Mouse (Mus musculus) urinary bladder, postnatal 10 days (tissue): ENCODE measurements around the gene Gpld1.

Experiments used
- DNase-seq: peaks from one replicate; pipeline ENCODE4 v3.0.0; 2022; ENCODE audit warnings: low spot score

The Gpld1 gene

GRCm38 (mm10) chr13:24942512-24943282 is at the start of gene Gpld1:
Gpld1 (plus strand) TSS chr13:24943152.
- DNase-seq, result no peak

- DNase-seq, result no peak
These were observed 49.1 kb upstream of the Gpld1 start for GRCm38 (mm10) chr13:24893880-24894279.

GRCm38 (mm10) chr13:24901916-24902315 is 41.0 kb upstream of the Gpld1 start:
- DNase-seq, result no peak

GRCm38 (mm10) chr13:24903412-24903811 is 39.5 kb upstream of the Gpld1 start:
- DNase-seq, result no peak

GRCm38 (mm10) chr13:24905422-24905821 is 37.5 kb upstream of the Gpld1 start:
- no peak for DNase-seq

- DNase-seq, result no peak
These were observed 36.0 kb upstream of the Gpld1 start for GRCm38 (mm10) chr13:24906831-24907570.

GRCm38 (mm10) chr13:24909112-24909511 is 33.8 kb upstream of the Gpld1 start:
- no peak for DNase-seq

- no peak for DNase-seq
These were observed 29.4 kb upstream of the Gpld1 start for GRCm38 (mm10) chr13:24913576-24913975.

GRCm38 (mm10) chr13:24914915-24915314 is 28.0 kb upstream of the Gpld1 start:
- DNase-seq, result no peak

GRCm38 (mm10) chr13:24915831-24916230 is 27.1 kb upstream of the Gpld1 start:
- no peak for DNase-seq

- DNase-seq, result no peak
These were observed 22.5 kb upstream of the Gpld1 start for GRCm38 (mm10) chr13:24920333-24920977.

- no peak for DNase-seq
These were observed 21.7 kb upstream of the Gpld1 start for GRCm38 (mm10) chr13:24921281-24921680.

GRCm38 (mm10) chr13:24923991-24924390 is 19.0 kb upstream of the Gpld1 start:
- DNase-seq, result no peak

GRCm38 (mm10) chr13:24930591-24930990 is 12.4 kb upstream of the Gpld1 start:
- DNase-seq, result no peak

- no peak for DNase-seq
These were observed 9.8 kb upstream of the Gpld1 start for GRCm38 (mm10) chr13:24933199-24933598.

- DNase-seq, result no peak
These were observed 6.2 kb upstream of the Gpld1 start for GRCm38 (mm10) chr13:24936772-24937107.

GRCm38 (mm10) chr13:24937108-24937838 is 5.7 kb upstream of the Gpld1 start, which contains the start of gene Aldh5a1:
Aldh5a1 (minus strand) TSS chr13:24937661.
- peak; percentile 41 for DNase-seq

GRCm38 (mm10) chr13:24937839-24938166 is 5.1 kb upstream of the Gpld1 start:
- DNase-seq, result no peak

GRCm38 (mm10) chr13:24938683-24939082 is 4.3 kb upstream of the Gpld1 start:
- peak; percentile 36 for DNase-seq

GRCm38 (mm10) chr13:24939472-24939871 is 3.5 kb upstream of the Gpld1 start:
- no peak for DNase-seq

- no peak for DNase-seq
These were observed 351 bp downstream of the Gpld1 start for GRCm38 (mm10) chr13:24943303-24943702.

- DNase-seq, result no peak
These were observed 2.6 kb downstream of the Gpld1 start for GRCm38 (mm10) chr13:24945567-24945966.
